Mouse (Mus musculus) G1E (cell line): ENCODE measurements around the gene Litaf. TPM values are rescaled to one million over a fixed set of nuclear protein-coding genes. Genes with fewer than 3 reads are reported as not detected.
"Not testable (repeated sequence)": the region's sequence is repeated elsewhere in the genome, so short reads cannot be mapped to it uniquely, and the experiment has no call there.

Experiments
- ATAC-seq: 2 replicates; pipeline ENCODE4 v1.8.0; 2016; ENCODE audit warnings: mild to moderate bottlenecking; ENCODE audit not compliant: insufficient number of reproducible peaks, poor library complexity, low FRiP score, severe bottlenecking; ENCODE audit errors: extremely low read depth
- DNase-seq: peaks from one replicate; pipeline ENCODE4 v3.0.0; 2012; ENCODE audit warnings: low spot score
- H3K27me3 ChIP-seq: 2 replicates; pipeline ENCODE4 v1.6.1; 2012; ENCODE audit warnings: mild to moderate bottlenecking, low read length, inconsistent platforms; ENCODE audit not compliant: insufficient read depth
- H3K36me3 ChIP-seq: replicated peaks from 2 replicates; pipeline ENCODE3; 2012; ENCODE audit warnings: mild to moderate bottlenecking, inconsistent platforms
- H3K4me1 ChIP-seq: 2 replicates; pipeline ENCODE4 v1.6.1; 2012; ENCODE audit warnings: low read depth, low read length, inconsistent platforms, mixed read lengths; ENCODE audit not compliant: insufficient read depth
- H3K4me3 ChIP-seq: 2 replicates; pipeline ENCODE4 v1.5.1; 2012; ENCODE audit warnings: low read depth, mild to moderate bottlenecking, inconsistent platforms, low read length, moderate library complexity, mixed read lengths
- H3K9me3 ChIP-seq: replicated peaks from 2 replicates; pipeline ENCODE4 v1.6.1; 2012; ENCODE audit warnings: inconsistent platforms
- CTCF ChIP-seq: IDR thresholded peaks from 2 replicates; pipeline ENCODE4 v1.5.1; 2012; ENCODE audit warnings: low read depth, low read length, inconsistent platforms, mixed read lengths
- GATA1 ChIP-seq: IDR thresholded peaks from 2 replicates; pipeline ENCODE4 v1.6.1; 2012; ENCODE audit warnings: borderline replicate concordance, low read length, inconsistent platforms, mixed read lengths
- GATA2 ChIP-seq: IDR thresholded peaks from 2 replicates; pipeline ENCODE4 v1.6.1; 2012; ENCODE audit warnings: low read depth, low read length, inconsistent platforms, borderline replicate concordance
- POLR2AphosphoS5 ChIP-seq: IDR thresholded peaks from 2 replicates; pipeline ENCODE4 v1.6.1; 2012; ENCODE audit warnings: low read depth, low read length, inconsistent platforms; ENCODE audit not compliant: insufficient replicate concordance
- TAL1 ChIP-seq: conservative IDR thresholded peaks from 2 replicates; pipeline ENCODE4 v1.6.1; 2012; ENCODE audit warnings: low read depth, low read length, inconsistent platforms, mixed read lengths
- polyA plus RNA-seq: library from polyadenylated mRNA; stranded (reverse); fragments of >175 nt; gene quantifications from 2 replicates; pipeline ENCODE4 v1.2.3, GENCODE M21; 2012
- total RNA-seq, 2 experiments: library from RNA; stranded (forward) in 1 of 2; stranded (reverse) in 1 of 2; fragments of 200-1000 nt in 1 of 2; fragments of >200 nt in 1 of 2; fragmentation: Nextera tagmentation in 1 of 2; gene quantifications; 2 replicates each; pipeline ENCODE4 v1.2.3; 2014 to 2017

The Litaf gene
- total and polyA plus RNA-seq, 3 experiments = 0.13 to 0.87 TPM; not detected in 1

DNA sequence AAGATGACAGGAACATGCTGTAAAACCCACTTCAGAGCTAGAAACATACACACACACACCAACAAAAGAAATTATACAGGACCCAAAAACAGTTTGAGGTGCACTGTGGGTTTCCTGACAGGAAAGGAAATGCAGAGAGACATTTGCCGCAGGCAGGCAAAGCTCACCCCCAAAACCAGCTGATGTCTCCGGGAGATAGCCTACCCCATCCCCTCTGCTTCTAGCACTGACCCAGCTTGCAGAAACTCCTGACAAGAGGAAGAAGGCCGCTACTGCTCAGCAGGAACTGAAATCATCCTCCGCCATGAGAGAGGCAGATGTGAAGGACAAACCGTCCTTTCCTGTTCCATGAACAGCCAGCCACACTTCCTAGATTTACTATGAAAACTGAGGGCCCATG is 96.6 kb downstream of the Litaf start:
- Histone ChIP-seq H3K9me3 (no peaks in the 10 kb centered on the region), H3K4me1 (no peaks in the 10 kb centered on the region), H3K4me3 (no peak overlapping the region), H3K27me3 (peaks cover 20% of the 10 kb centered on the region), H3K36me3 (no peaks in the 10 kb centered on the region)
- no peak for ATAC-seq
- no peak for DNase-seq
- no peak for TF ChIP-seq TAL1
- TF ChIP-seq GATA2 = no peak
- TF ChIP-seq POLR2AphosphoS5 = no peak
- no peak for TF ChIP-seq GATA1
- TF ChIP-seq CTCF = no peak

DNA sequence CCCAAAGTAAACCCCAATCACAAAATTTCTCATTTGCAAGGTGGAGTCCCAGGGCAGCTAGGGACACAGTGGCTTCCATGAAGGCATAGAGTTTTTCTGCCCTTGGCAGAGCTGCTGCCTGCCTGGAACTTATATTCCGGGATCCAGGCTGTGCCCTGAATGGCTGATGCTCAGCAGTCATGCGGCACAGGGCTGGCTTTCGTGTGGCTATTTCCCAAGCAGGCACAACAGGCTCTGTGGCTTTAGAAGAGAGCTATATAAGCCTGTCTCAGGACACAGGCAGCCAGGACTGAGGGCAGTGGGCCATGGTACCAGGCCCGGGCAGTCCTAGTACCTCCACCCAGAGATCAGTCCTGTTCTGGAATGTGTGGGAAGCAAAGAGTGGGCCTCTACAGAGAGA is 97.7 kb downstream of the Litaf start:
- TF ChIP-seq GATA2 = no peak
- TF ChIP-seq POLR2AphosphoS5 = no peak
- TF ChIP-seq CTCF = no peak
- no peak for TF ChIP-seq GATA1
- no peak for TF ChIP-seq TAL1
- Histone ChIP-seq H3K36me3 (no peaks in the 10 kb centered on the region), H3K27me3 (peaks cover 15% of the 10 kb centered on the region), H3K4me3 (no peak overlapping the region), H3K9me3 (no peaks in the 10 kb centered on the region), H3K4me1 (no peaks in the 10 kb centered on the region)
- DNase-seq (no peak), ATAC-seq (no peak)

- Histone ChIP-seq H3K36me3 (no peaks in the 10 kb centered on the region), H3K9me3 (no peaks in the 10 kb centered on the region), H3K27me3 (peaks cover 18% of the 10 kb centered on the region), H3K4me1 (no peaks in the 10 kb centered on the region), H3K4me3 (no peak overlapping the region)
- no peak for TF ChIP-seq TAL1
- TF ChIP-seq GATA2 = no peak
- TF ChIP-seq GATA1 = no peak
- no peak for TF ChIP-seq POLR2AphosphoS5
- no peak for TF ChIP-seq CTCF
- ATAC-seq (no peak), DNase-seq (no peak)
Measured at GRCm38 (mm10) chr16:10967756-10968155, 98.2 kb downstream of the Litaf start.

DNA sequence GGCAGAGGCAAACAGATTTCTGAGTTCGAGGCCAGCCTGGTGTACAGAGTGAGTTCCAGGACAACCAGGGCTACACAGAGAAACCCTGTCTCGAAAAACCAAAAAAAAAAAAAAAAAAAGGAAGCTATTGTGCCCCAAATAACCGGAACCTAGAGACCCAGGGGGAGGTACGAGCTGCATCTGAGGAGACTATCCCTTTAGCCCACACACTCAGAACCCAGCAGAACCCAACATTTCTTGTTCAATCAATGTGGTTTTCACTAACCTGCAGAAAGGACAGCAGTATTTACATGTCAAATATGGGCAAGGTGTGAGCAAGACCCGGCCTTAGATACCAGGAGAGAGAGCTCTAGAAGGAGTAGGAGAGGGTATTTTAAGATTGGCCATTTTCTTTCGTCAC is 98.9 kb downstream of the Litaf start:
- TF ChIP-seq POLR2AphosphoS5 = no peak
- no peak for TF ChIP-seq GATA2
- no peak for TF ChIP-seq TAL1
- no peak for TF ChIP-seq CTCF
- TF ChIP-seq GATA1 = no peak
- DNase-seq (no peak), ATAC-seq (no peak)
- Histone ChIP-seq H3K27me3 (peaks cover 15% of the 10 kb centered on the region), H3K4me3 (no peak overlapping the region), H3K4me1 (no peaks in the 10 kb centered on the region), H3K36me3 (no peaks in the 10 kb centered on the region), H3K9me3 (no peaks in the 10 kb centered on the region)

DNA sequence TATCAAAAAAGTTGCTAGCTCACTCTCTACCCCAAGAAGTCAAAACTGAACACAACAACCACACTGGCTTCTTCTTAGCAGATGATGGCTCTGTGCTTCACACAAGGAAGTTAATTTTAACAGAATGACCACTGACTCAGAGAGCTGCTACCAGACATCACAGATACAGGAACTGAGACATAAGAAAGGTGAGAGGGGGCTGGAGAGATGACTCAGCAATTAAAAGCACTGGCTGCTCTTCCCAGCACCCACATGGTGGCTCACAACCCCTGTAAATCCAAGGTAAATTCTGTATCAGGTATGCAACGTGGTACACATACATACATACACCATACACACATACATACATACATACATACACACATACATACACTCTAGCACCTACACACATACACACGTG is 100.9 kb downstream of the Litaf start:
- DNase-seq (no peak), ATAC-seq (no peak)
- Histone ChIP-seq H3K27me3 (peaks cover 17% of the 10 kb centered on the region), H3K36me3 (no peaks in the 10 kb centered on the region), H3K4me3 (no peak overlapping the region), H3K4me1 (no peaks in the 10 kb centered on the region), H3K9me3 (no peaks in the 10 kb centered on the region)
- TF ChIP-seq GATA2 (no peak), POLR2AphosphoS5 (no peak), CTCF (no peak)

- Histone ChIP-seq H3K4me3 (no peak overlapping the region), H3K36me3 (no peaks in the 10 kb centered on the region), H3K9me3 (no peaks in the 10 kb centered on the region), H3K27me3 (peaks cover 6% of the 10 kb centered on the region), H3K4me1 (no peaks in the 10 kb centered on the region)
- TF ChIP-seq GATA2 (no peak), POLR2AphosphoS5 (no peak), GATA1 (no peak), TAL1 (no peak), CTCF (no peak)
- DNase-seq (no peak), ATAC-seq (no peak)
Measured at GRCm38 (mm10) chr16:10960916-10961315, 105.0 kb downstream of the Litaf start.

GRCm38 (mm10) chr16:10958763-10959440 is 107.1 kb downstream of the Litaf start:
- ATAC-seq (no peak), DNase-seq (no peak)
- Histone ChIP-seq H3K9me3 (no peaks in the 10 kb centered on the region), H3K36me3 (no peaks in the 10 kb centered on the region), H3K4me1 (no peaks in the 10 kb centered on the region), H3K27me3 (peaks cover 6% of the 10 kb centered on the region), H3K4me3 (no peak overlapping the region)
- TF ChIP-seq POLR2AphosphoS5 (no peak), GATA2 (no peak), CTCF (no peak), GATA1 (no peak), TAL1 (no peak)

GRCm38 (mm10) chr16:10958307-10958706 is 107.7 kb downstream of the Litaf start:
- ATAC-seq, H3K9me3 ChIP-seq, H3K27me3 ChIP-seq, DNase-seq, H3K4me3 ChIP-seq, H3K36me3 ChIP-seq, H3K4me1 ChIP-seq: not testable (repeated sequence)
